Mouse (Mus musculus): ENCODE measurements around the gene Gpat3.

Gene Gpat3

DNA sequence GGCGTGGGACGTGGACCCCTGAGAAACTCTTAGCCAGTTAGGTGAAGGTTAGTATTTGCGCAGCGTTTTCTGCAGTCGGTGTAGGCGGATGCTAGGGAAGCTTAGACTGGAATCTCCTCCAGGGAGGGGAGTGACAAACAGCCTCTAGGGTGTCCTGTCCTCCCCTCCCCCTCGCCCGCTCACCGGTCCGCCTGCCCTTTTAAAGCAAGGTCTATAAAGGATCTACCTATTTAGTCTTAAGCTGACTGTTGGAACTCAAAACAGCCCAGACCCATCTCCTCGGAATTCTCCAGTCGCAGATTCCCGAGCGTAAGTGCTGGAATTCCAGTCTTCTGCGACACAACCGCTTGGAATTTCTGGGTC, at the start of gene Gpat3:
Gene Gpat3 (plus strand): TSS at position 229 of the 363 bp plus-strand sequence.
- DNase-seq (ENCODE audit: low spot score in 2 of 2): no peak

- peak; percentile 91 to 95 for DNase-seq (ENCODE audit: low spot score in 2 of 2)
Measured at GRCm38 (mm10) chr5:100798165-100798860, 47.2 kb upstream of the Gpat3 start, which contains the start of the genes Helq and Mrps18c. TSS of gene Helq (minus strand) at chr5:100798598. TSS of gene Mrps18c (plus strand) at chr5:100798627.

- no peak for DNase-seq (ENCODE audit: low spot score in 2 of 2)
Measured at GRCm38 (mm10) chr5:100818341-100818740, 27.2 kb upstream of the Gpat3 start.

GRCm38 (mm10) chr5:100819568-100820480, 25.7 kb upstream of the Gpat3 start:
- no peak for DNase-seq (ENCODE audit: low spot score in 2 of 2)

DNA sequence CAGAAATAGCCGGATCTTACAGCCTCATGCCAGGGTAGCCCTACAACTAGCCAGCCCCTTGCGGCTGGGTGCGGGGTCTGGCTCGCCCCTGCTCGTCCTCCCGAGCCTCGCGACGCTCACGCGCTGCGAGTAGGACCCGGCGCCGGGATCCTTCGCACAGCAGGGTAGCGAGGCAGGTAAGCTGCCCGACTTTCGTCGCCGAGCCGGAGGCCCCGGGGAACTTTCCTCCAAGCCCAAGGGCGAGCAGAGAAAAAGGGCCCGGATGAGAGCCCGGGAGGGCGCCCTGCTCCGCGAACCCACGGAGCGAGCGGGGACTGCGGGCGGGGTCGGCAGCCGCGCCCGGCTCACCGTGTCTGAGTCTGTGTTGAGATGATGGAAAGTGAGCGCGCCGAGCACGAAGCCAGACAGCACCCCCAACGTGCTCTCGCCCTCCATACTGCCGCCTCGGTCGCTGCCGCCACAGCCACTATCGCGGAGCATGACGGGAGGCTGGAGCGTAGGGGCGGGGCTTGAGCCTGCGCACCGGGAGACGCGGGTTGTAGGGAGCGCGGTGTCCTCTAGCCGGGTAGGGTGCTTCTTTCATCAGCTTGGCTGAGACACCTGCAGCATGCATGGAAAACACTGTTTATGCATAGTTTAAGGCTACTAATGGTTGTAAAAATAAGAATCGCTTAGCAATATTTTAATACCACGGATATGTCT, 24.9 kb upstream of the Gpat3 start, which contains the start of gene Abraxas1:
Gene Abraxas1 (minus strand): TSS at position 483 of the 702 bp plus-strand sequence.
- DNase-seq (ENCODE audit: low spot score in 2 of 2): peak; percentile 89 to 93

DNA sequence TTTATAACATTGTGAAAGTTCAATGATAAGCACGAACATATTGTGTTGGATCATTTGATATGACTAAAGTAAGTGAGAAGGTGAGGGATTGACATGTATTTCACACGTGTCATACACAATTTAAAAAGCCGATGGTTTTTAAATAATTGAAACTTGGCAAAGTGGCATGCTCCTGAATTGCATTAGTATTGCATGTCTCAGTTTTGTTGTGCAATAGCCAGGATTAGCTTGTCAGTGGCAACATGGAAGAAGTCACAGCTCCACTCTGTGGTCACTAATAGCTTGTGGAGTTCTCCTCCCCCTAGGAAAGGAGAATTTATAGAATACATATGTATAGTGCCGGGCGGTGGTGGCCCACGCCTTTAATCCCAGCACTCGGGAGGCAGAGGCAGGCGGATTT, 24.1 kb upstream of the Gpat3 start:
- DNase-seq (ENCODE audit: low spot score in 2 of 2): no peak

GRCm38 (mm10) chr5:100822826-100823225, 22.7 kb upstream of the Gpat3 start:
- DNase-seq (ENCODE audit: low spot score in 2 of 2): no peak

GRCm38 (mm10) chr5:100825975-100826374, 19.5 kb upstream of the Gpat3 start:
- DNase-seq (ENCODE audit: low spot score in 2 of 2): no peak

DNA sequence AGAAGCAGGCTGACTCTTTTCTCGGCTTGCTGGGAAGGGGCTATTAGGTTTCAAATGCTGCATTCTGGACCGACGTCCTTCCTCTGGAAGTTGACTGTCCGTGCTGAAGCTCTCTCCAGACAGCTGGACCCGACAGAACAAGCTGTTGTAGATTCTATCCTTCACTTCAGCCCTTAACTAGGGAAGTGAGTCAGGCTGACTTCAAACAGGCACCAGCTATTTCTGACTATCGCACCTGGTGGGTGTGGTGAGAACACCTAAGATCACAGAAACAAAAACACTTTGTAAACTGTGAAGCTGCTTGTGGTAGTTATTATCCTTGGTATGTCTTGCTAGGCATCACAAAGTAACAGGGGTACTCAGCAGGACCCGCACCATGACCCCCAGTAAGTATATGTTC, 19.0 kb upstream of the Gpat3 start:
- DNase-seq (ENCODE audit: low spot score in 2 of 2): no peak

DNA sequence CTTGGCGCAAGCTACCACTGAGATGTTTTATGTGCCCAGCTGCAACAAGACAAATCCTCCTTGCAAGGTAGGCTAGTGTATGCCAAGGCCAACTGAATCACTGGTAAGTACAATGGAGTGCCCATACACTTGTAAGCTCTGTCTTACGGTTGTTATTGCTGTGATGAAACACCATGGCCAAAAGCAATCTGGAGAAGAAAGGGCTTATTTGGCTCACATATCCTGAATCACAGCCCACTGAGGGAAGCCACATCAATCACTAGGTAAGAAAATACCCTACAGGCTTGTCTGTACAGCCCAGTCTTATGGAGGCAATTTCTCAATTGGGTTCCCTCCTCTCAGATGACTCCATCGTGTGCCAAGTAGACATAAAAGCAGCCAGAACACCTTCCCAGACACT, 16.8 kb upstream of the Gpat3 start:
- no peak for DNase-seq (ENCODE audit: low spot score in 2 of 2)

- no peak for DNase-seq (ENCODE audit: low spot score in 2 of 2)
Measured at GRCm38 (mm10) chr5:100832680-100833079, 12.8 kb upstream of the Gpat3 start.

DNA sequence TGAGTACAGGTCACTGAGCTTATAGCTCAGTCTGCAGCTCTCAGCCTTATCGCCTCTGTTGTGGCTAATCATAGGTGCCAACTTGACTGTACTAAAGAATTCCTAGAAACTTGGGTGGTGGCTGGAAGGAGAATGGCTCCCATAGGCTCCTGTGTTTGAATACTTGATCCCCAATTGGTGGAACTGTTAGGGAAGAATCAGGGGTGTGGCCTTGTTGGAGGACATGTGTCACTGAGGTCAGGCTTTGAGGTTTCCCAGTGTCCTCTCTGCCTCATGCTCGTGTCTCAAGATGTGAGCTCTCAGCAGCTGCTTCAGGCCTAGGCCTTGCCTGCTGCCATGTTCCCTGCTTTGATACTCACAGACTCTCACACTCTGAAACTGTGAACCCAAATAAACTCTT, 11.7 kb upstream of the Gpat3 start:
- DNase-seq (ENCODE audit: low spot score in 2 of 2): no peak

- no peak for DNase-seq (ENCODE audit: low spot score in 2 of 2)
Measured at GRCm38 (mm10) chr5:100835862-100836538, 9.5 kb upstream of the Gpat3 start.

DNA sequence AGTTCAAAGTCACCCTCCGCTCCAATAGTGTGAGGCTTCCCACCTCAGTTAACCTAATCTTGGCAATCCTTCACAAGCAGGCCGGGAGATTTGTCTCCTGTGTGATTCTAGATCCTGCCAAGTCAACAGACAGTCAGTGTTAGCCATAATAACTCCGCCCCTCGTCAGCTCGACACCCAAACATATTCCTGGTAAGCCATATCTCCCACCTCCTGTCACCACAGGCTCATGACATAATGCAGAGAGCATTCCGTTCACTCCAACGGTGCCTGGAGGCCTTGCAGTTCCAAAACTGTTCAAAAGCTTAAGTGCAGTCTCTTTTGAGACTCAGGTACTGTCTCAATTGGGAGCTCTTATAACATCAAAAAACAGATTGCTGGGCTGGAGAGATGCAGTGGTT, 7.6 kb upstream of the Gpat3 start:
- DNase-seq (ENCODE audit: low spot score in 2 of 2): no peak

DNA sequence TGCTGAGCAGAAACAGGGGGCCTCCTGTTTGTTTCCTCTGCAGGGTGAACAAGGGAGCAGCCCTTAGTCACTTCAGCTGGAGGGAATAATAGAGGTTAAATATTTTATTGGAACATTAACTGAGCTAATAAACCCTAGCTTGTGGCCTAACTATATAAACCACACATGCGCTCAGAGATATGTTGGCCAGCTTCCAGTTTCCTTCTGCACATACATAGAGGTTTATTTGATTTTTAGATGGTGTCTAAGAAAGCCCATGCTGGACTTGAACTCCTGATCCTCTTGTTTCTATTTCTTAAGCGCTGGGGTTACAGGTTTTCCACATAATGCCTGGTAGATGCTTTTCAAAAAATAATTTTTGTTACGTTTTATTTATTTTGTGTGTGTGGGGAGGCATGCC, 1.0 kb upstream of the Gpat3 start:
- no peak for DNase-seq (ENCODE audit: low spot score in 2 of 2)

- DNase-seq (ENCODE audit: low spot score in 2 of 2): peak; percentile 47 to 80
Measured at GRCm38 (mm10) chr5:100845848-100846598, 510 bp downstream of the Gpat3 start.

- DNase-seq (ENCODE audit: low spot score in 2 of 2): no peak
Measured at GRCm38 (mm10) chr5:100846599-100846920, 1.0 kb downstream of the Gpat3 start.

DNA sequence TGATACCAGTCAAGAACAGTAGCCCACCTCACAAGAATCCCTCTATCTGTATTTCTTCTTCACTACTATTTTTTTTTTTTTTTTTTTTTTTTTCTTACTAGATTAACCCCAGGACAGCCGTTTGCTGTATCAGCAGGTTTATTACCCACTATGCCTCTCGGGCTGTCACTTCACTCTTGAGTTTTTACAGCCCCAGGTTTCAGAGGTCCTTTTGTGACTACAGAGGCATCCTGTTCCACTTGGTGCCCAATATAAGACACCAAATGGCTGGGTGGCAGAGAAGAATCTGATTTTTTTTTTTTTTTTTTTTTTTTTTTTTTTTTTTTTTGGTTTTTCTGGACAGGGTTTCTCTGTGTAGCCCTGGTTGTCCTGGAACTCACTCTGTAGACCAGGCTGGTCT, 1.6 kb downstream of the Gpat3 start:
- DNase-seq (ENCODE audit: low spot score in 2 of 2): no peak

- no peak for DNase-seq (ENCODE audit: low spot score in 2 of 2)
Measured at GRCm38 (mm10) chr5:100853963-100854362, 8.4 kb downstream of the Gpat3 start.

- peak; percentile 36 to 65 for DNase-seq (ENCODE audit: low spot score in 2 of 2)
Measured at GRCm38 (mm10) chr5:100856552-100856951, 11.0 kb downstream of the Gpat3 start.

Data from spleen, postnatal 4 days (tissue).